Mouse (Mus musculus): Measurements from ENCODE around the gene Fosl2.
"Not testable (repeated sequence)": the region's sequence is repeated elsewhere in the genome, so short reads cannot be mapped to it uniquely, and the experiment has no call there.

Gene Fosl2

DNA sequence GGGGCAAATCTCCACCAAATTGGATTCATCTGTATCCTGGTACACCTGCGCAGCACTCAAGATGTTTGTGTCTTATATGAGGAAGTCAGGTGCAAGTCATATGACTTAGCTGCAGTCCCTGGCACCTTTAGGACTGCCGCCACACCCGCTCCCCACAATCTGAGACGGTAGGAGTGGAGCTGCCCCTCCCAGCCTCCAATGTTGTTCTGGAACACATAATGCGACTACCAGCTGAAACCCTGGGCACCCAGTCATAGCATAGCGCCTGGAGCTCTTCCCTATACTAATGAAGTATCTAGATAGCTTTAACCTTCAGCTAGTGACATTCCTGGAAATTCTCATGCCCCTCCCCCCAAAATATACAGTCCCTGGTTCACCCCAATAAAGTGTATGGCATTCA is 43.1 kb downstream of the Fosl2 start:
- not testable (repeated sequence) for DNase-seq (ENCODE audit: extremely low spot score)

DNA sequence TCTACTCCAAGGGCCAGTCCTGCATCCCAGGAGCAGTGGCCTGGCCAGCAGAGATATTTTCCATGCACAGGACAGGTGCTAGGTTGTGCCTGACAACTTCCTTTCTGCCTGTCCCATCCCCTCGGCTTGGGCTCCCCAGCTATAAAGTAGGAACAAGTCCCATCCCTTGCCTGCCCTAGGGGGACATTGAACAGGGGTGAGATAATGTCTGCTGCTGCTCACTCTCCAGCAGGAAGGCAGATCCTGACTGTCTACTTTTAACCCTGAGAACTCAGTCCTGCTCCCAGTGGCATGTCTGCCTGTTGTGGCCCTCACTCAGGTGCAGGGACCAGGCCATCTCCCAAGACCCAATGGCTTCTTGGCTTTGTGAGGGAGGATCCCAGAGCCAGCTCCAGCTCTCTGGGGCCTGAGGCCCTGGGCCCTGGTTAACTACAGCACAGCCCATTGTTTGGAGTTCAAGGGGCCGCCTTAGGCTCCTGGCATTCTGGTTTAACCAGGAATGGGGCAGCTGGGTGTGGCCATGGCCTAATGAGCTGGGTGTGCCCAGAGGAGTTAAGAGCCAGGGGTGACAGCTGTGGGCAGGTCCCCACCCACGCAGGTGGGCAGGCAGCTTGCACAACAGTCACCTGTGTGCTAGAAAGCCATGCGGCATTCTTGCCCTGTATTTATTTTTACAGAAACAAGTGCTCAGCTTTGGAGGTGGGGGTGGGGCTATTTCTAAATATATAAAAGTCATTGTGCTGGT is 47.5 kb downstream of the Fosl2 start:
- no peak for DNase-seq (ENCODE audit: extremely low spot score)

DNA sequence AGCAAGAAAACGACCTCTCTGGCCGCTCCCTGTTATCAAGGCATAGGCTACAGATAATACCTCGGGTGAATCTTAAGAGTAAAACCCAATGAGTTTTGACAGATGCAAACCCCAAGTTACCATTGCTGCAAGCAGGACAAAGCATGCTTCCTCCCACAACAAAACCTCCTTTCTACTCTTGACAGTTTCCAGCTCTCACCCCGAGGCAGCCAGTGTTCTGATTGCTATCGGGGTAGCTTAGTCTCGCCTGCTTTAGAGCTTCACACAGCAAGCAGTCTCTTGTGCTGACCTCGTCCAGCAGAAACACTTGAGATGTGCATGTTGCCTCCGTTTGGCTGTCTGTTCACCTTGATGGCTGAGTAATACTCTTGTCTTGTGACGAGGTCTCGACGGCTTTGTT is 52.1 kb downstream of the Fosl2 start:
- DNase-seq (ENCODE audit: extremely low spot score): no peak

DNA sequence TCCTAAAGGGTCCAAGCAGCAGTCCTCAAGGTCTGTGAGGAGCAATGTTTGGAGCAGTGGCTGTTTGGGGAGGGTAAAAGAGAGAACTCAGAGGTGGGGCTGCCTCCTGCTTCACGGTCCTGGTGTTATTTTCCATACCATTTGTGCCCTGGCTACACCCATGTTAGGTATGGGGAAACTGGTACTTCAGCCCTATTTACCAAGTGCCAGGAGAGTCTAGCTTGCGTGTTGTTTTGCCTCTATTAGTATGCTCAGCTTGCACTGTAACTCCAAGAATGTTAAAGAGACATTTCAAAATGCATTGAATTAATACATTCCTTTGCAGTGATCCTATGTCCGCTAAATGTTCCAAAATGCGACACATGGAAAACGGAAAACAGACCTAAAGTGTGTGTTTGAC is 55.7 kb downstream of the Fosl2 start:
- DNase-seq (ENCODE audit: extremely low spot score): no peak

DNA sequence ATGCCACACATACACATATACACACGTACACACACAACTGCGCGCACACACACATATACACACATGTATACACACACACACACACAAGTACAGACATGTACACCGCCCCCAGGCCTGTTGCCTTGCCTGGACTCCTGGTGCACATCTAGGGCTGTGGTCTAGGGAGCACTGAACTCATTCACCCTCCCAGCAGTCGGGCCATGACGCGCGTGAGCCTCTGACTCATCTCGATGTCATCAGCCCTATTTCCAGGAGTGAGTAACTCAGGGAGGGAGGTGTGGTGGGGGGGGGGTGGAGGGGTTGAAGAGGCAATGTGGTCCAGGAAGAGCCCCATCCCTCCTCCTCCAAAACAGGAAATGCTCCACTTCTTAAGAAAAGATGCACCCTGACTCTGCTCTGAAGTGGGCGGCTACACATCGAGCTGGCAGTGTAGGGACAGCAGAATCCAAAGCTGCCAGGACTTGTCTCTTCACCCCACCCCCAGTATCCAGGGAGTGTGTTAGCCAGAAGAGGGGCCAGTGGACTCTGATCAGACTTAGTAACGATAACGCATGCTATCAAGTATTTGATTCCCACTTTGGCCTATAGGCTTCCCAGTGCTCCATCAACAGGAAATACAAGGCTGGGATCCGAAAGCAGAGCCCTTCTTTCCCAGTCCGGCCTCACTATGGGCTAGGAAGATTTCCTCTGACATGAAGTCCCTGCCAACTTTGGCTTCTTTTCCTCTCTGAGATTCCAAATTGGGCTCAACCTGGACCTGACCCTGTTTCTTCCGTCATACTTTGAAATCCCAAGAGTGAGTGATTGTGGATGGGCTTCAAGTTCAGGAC is 56.6 kb downstream of the Fosl2 start:
- no peak for DNase-seq (ENCODE audit: extremely low spot score)

DNA sequence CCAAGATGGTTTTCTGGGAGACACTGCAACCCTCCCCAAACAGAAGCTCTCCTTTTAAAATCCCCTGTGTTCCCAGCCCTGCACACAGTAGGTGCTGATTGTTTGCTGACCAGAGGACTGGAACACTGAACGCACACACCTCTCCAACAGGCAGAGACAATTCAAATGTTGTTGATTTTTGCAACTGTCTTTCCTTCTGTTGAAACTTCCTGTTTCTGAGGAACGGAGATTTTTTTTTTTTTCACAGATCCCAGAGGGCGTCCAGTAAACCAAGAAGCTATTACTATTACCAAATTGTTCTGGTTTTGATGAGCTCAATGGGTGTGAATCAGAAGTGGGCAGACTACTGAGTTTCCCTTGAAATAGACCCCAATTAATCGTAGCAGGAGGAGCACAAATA is 58.6 kb downstream of the Fosl2 start:
- no peak for DNase-seq (ENCODE audit: extremely low spot score)

DNA sequence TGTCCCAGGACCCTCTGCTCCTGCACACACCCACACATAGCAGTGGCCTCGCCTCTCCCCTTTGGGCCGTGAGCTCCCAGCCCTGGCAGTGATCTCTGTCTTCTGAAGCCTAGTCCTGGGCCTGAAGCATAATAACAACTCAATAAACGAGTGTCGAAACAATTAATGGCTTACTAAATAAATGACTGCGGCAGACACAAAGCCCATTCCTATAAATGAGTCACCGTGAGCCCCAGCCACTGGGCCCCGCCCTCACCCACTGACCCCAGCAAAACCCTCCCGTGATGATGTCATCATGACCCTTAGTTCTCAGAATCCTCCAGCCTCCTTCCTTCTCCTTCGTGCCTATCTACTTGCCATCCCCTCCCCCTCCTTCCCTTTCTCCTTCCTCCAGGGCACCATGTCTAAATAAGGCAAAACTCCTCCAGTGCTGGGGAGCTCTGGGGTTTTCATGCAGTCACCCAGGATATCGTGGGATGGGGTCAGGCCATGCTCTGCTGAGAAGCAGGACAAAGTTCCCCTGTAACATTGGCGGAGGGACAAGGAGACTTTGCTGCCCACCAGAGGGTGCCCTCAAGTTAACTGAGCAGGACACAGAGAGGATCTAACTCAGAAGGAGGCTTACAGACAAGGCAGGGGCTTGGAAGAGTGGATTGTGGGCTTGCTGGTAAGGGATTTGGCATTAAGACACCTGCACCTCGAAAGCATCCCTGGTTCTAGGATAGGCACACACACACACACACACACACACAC is 60.4 kb downstream of the Fosl2 start:
- DNase-seq (ENCODE audit: extremely low spot score): no peak

DNA sequence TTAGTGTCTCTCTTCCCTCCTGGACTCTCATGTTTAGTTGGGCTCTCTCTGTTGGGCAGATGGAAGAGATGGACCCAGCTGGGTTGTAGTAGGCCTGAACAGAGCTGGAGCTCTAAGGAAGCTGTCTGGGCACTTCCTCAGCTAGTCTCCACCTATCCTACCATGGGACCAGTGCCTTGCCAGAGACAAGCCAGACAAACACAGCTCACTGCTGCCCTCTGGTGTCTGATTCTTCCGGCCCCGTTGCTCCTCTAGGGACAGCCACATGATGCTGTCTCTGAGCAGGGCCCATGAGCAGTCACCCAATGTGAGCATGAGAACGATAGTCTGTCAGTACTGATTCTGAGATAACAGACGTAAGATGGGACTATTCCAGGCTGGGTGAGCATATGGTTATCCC is 62.1 kb downstream of the Fosl2 start:
- DNase-seq (ENCODE audit: extremely low spot score): peak; percentile 87

DNA sequence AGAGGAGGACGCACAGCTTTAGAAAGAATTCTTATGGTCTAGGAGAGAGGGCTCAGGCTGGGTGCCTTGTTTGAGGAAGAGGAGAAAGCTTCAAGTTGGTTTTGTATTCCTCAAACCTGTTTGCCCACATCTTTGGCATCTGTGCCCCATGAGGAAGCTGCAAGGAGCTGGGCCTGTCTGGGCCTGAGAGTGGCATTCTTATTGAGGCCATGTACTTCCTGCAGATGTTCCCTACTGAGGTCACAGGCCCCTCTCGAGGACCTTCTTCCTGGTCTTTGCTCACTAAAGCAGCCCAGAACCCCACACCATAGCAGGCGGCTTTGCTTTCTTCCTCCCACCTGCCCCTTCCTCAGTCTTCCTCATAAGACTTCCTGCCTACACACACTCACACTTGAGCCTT is 63.5 kb downstream of the Fosl2 start:
- DNase-seq (ENCODE audit: extremely low spot score): no peak

DNA sequence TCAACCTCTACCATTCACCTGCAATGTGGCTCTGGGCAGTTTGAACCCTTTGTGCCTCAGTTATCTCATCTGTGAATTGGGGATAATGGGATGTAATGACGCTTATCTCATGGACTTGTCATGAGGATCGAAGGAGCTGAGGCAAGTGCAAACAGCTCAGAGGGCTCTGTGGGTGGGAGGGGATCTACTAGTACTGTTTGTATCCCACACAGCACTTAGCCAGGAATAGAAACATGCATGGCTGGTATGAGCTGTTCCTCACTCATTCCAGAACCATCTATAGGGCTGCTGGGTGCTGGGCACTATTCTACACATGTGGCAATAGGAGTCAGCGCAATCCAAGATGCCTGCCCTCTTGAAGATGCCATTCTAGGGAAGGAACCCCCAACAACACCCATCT is 64.0 kb downstream of the Fosl2 start:
- no peak for DNase-seq (ENCODE audit: extremely low spot score)

DNA sequence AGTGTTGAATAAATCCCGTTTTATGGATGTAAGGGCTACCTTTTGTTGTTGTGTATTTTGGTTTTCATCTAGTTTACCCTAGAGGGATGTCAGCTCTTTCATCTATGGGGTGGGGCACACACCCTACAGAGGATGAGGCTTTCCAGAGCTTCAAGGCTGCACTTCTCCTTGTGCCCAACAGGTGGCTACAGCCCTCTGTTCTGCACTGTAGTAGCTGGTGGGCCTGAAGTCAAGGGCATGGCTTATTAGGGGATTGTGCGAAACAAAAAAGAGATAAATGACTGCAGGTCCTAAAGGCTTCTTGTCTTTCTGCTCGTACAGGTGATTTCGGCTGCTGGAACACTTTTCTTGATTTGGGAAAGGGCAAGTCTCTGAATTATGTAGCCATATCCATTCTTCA is 69.1 kb downstream of the Fosl2 start:
- DNase-seq (ENCODE audit: extremely low spot score): no peak

DNA sequence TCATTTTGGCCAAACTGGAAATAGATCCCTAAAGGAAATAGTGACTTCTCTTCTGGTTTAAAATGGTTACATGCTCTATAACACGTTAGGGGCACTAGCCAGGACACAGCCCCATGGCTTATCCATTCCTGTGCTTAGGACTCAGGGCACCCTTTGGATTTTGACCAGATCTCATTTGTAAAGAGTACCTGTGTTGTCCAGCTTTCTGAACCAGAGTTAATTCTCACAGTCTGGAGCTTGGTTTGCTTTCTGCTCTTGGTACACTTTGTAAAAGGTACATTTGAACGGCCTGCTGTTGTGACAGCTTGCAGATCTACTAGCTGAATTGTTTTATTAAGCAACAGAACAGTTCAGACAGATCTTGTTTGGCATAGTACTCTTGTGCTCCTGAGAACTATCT is 71.1 kb downstream of the Fosl2 start:
- no peak for DNase-seq (ENCODE audit: extremely low spot score)

Data from embryo, embryonic 9.5 days (tissue).